Mouse (Mus musculus) cerebellum, postnatal 36 days (tissue): ENCODE data around the gene Ptch1.

ENCODE experiments used
- DNase-seq, 2 experiments: peaks; one replicate each; pipeline ENCODE4 v3.0.0; 2021 to 2022; ENCODE audit warnings: mixed read lengths in 2 of 2

The Ptch1 gene

DNA sequence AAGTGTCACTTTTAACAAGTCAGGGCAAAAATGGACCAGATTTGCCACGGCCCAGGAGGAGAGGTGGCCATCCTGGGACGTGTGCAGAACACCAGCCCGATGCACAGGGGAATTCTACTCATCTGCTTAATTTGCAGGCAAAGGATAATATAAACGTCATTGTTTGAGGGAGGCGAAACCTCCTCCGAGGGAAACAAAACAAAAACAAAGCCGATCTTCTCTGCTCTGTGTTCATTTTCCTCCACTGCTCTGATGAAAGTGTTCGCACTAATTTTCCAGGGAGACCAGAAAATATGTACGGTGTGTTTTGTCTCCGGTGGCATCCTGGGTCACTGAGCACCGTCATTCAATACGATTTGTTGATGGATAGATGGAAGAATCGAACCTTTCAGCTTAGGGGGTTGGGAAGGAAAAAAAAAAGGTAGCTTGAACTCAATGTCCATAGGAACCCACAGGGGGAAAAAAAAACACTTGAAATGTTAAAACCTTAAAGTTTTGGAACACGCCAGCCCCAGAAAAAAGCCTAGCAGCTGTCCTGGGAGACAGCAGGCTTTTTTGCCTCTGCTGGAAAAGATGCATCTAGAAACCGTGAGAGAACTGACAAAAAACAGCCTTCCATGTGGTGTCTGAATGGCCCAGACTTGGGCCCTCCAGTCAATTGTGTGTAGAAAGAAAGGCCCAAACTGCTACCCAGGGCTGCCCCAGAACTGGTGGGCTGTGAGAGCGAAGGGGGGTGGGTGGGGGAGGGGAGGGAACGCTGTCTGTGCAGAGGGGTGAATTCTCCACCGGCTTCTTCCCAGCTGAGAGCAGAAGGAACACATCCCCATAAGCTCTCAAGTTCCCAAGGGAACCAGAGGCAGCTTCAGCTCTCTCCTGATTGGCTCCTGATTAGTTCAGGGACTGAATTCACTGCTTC lies 86.3 kb downstream of the Ptch1 start:
- DNase-seq: no peak

DNA sequence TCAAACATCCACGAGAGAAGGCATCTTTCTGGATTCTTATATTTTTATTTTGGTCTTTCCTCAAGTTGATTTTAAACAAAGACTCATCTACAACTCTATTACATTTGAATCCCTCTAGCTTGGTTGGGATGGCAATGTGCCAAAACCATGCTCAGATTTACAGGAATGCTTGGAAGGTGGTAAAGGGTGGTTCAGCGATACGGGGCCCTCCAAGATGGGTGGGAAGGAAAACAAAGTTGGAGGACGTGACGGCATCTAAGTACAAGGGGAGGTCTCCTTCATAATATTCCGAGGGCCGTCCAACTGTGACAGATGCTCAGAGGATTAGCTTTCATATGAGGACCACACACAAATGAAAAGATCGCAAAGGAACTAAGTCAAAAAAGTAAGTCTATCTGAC lies 98.0 kb downstream of the Ptch1 start:
- no peak for DNase-seq
